Mouse (Mus musculus) testis, postnatal 10 days (tissue): Measurements from ENCODE around the gene Tmem63b.

Source experiments
- DNase-seq: peaks from one replicate; pipeline ENCODE4 v3.0.0; 2021; ENCODE audit warnings: low spot score

Tmem63b gene

GRCm38 (mm10) chr17:45686716-45687115 is at the start of gene Tmem63b:
Gene Tmem63b (minus strand): TSS chr17:45686905.
- DNase-seq, result no peak

- peak; percentile 92 for DNase-seq
These were observed 48.9 kb upstream of the Tmem63b start for GRCm38 (mm10) chr17:45735382-45736310.

- DNase-seq, result no peak
These were observed 48.2 kb upstream of the Tmem63b start for GRCm38 (mm10) chr17:45734881-45735280.

GRCm38 (mm10) chr17:45734333-45734732 is 47.6 kb upstream of the Tmem63b start:
- DNase-seq, result no peak

- peak; percentile 84 for DNase-seq
These were observed 47.1 kb upstream of the Tmem63b start, which contains the start of gene 1600014C23Rik for GRCm38 (mm10) chr17:45733735-45734301. Gene 1600014C23Rik (minus strand): TSS chr17:45733844.

- DNase-seq, result no peak
These were observed 46.5 kb upstream of the Tmem63b start for GRCm38 (mm10) chr17:45733038-45733734.

DNA sequence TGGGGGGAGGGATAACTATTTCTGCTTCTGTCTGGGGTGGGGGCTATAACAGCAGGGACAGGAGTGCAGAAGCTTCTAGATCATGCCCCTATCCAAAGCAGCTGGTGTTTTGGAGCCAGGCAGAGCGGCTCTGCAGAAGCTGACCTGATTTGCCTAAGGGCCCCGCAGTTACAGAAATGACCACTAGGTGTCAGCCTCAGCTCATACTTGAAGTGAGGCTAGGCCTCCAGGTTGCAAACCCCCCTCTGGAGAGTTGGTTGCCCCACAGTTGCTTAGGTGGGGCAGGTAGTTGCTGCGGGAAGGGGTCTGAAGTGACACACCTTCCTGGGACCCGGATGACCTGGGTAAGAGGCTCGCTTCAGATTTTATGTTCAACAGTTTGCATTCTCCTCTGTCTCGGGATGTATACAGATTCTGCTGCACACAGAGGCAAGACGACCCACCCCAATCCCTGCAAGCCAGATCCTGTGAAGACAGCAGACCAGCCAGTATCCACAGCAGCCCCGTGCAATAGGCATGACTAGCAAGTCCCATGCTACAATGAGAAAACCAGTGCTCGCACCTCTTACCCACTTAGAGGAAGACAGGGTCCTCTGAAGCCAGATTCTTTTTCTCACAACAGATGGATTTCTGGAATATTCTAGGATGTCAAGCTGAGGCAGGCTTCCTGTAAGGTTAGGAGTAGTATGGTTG is 44.6 kb upstream of the Tmem63b start:
- peak; percentile 92 for DNase-seq

DNA sequence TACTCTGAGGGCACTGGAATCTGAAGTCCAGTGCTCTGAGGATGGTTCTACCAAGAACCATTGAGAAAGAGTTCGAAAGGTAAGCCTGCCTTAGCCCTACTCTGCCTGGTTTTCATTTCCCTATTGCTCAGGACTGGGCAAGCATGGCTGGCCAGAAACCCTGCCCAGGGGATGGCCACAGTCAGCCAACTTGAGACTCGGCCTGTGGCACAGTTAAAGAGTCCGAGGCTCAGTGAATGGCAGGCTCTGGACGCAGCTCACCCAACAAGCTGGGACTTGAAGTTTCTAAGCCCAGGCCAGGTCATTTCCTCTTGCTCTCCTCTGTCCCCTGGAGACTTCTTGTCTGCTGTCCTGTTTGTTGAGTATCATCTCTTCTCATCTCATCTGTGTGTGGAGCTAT is 44.0 kb upstream of the Tmem63b start:
- DNase-seq, result no peak

DNA sequence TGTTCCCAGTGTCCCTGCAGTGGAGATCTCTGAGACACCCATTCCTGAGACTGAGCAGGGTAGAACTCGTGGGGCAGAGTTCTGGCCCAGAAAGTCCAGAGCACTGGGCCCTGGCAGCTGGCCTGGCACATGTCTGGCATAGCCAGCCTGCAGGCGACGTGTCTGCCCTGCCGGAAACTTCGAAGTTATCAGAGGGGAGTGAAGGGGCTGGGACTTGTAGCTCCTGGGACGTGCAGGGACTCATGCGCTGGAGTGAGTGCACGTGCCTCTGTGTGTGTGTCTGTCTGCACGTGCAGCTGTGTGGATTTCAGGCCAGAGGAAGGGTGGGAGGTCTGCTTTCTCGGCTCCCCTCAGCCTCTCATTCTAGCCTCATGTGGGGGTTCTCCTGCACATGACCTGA is 42.7 kb upstream of the Tmem63b start:
- DNase-seq, result no peak

GRCm38 (mm10) chr17:45727983-45728723 is 41.4 kb upstream of the Tmem63b start:
- no peak for DNase-seq

- no peak for DNase-seq
These were observed 40.8 kb upstream of the Tmem63b start for GRCm38 (mm10) chr17:45727481-45727880.

- DNase-seq, result no peak
These were observed 39.5 kb upstream of the Tmem63b start for GRCm38 (mm10) chr17:45726249-45726648.

DNA sequence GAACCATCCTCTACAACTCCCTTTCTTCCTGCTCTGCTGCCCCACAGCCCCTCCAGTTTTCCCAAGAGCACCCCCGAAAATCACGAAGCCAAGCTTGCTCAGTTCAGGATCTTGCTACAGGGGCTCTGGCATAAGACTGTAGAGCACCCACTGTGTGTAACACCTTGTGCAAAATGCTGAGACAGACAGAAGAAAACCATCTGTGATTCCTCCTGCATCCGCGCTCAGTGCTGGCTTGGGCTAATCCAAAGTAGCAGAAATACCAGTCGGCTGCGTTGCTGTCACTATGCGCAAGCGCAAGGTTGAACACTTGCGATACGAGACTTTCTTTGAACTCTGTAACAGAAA is 37.8 kb upstream of the Tmem63b start:
- DNase-seq, result no peak

DNA sequence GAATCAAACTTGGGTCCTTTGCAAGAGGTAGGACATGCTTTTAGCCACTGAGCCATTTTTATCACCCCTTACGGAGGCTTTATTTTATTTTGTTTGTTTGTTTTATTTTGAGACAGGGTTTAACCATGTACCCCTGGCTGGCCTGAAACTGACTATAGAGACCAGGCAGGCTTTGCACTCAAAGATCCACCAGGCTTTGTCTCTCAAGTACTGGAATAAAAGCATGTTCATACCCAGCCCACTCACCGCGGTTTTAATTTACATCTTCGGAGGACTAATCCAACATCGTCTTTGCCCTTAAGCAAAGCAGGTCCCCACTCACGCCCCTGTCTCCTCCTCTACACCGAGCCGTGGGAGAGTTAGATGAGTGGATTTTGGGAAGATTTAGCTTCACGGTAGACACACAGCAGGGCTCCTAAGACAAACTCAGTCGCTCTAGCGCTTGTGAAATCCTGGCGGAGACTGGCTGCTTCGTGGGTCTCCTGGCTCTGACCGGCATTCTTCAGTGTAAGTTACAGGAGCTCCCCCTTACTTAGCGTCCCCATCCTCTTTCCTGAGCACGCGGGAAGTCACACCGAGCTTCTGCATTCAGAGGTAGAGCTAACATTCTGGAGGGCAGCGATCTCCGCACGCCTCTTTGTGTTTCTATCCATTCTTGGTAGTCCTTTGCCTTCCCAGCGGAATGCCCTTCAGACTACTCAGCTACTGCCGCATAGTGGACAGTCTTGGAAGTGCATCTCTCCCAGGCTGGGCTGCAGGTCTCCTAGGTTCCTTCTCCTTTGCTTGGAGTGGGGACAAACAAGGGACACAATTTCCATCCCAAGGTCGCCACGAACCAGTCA is 37.2 kb upstream of the Tmem63b start:
- DNase-seq, result peak; percentile 92

DNA sequence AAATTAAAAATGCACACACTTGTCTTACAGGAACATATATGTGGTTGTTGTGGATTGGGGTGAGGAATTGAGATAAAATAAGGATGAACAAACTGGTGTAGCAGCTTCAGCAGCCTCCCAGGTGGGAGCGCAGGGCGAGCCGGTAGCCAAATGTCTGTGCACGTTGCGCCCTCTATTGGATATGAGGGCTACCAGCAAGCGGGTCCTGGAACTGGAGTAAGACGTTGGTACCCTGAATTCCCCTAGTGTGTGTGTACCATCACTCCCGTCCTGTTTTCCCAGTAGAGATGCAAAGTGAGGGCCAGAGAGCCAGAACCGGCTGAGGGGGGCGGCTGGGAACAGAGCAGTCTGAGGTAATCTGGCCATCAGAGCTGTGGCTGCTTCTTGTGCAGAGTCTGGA is 31.6 kb upstream of the Tmem63b start:
- peak; percentile 76 for DNase-seq

DNA sequence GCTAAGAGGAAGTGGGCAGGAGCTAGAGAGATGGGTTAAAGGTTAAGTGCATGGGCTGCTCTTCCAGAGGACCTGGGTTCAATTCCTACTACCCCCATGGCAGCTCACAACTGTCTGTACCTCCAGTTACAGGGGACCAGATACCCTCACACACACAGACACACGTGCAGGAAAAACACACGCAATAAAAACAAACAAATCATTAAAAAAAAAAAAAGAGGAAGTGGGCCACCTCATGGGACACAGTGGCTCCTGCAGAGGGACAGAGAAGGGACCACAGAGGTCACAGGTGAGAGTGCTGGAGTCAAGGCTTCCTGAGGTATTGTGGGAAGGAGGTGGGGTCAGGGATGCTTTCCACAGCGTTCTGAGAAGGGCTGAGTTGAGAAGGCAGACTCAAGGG is 24.8 kb upstream of the Tmem63b start:
- DNase-seq, result no peak

DNA sequence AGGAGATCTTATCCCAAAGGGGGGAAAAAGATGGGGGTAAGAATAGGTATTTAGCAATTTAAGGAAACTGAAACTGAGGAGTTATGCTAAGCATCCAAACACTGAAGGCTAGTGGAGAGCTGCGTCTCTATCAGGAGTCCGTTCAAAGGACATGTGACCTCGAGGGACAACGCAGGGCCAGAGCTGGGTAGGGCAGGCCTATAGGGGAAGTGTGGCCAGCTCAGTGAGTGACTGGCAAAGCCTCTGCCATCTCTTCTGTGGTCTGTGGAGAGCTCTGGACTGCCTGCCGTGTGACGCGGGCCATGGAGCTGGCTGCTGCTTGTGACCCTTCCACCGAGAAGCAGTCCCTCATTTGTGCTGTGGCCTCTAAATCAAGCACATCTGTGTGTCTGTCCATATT is 23.7 kb upstream of the Tmem63b start:
- DNase-seq, result no peak

- DNase-seq, result no peak
These were observed 23.1 kb upstream of the Tmem63b start for GRCm38 (mm10) chr17:45709829-45710228.

DNA sequence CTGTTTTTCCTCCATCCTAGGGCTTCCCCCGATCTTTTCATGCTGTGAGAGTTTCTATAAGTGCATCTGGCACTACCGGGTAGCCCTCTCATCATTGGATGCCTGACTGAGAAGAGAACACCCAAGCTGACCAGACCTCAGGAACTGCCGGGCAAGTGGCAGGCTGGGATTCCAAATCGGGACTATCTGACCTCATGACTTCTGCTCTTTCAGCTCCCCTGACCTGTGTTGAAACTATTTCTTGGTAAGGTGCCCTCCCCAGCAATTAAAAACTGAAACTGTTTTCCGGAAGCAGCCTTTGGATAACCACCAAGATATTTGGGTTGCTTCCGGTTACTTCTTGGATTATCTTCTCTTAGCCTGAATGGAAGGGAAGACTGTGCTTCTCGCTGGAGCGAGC is 21.5 kb upstream of the Tmem63b start:
- no peak for DNase-seq

DNA sequence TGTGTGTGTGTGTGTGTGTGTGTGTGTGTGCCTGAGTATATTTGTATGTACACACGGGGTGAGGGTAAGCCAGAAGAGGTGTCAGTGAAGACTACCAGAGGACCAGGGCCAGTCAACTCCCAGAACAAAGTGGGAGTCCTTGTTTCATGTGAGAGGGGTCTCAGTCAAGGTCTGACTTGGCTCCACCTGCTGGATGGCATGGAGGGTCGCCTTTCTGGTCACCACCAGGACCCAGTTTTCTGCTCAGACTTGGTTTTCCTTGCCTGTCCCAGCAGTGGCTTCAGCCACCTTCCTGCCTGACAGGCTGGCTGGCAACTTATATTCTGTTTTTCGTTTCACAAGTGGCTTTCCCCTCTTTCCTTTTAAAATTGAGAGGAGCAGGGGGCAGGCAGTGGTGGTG is 20.7 kb upstream of the Tmem63b start:
- no peak for DNase-seq

DNA sequence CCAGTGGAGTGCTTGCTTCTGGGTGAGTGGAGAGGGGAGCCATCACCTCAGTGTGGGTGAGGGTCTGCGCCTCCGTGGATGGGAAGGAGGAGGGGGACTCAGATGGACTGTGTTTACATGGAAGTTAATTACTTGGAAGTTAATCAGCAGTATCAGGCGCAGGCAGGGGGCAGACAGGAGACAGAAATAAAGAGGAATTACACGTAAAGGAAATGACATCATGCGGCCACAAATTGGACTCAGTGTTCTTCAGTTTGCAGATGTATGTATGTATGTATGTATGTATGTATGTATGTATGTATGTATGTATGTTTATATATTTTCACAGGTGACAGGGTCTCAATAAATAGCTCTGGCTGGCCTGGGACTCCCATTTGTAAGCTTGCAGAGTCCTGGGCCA is 20.1 kb upstream of the Tmem63b start:
- DNase-seq, result no peak
